Mouse (Mus musculus): Measurements from ENCODE around the gene Crebrf. TPM values are rescaled to one million over a fixed set of nuclear protein-coding genes. Genes with fewer than 3 reads are reported as not detected.

The Crebrf gene
- total and polyA plus RNA-seq, 3 experiments: 5.8 to 8.1 (median 6.8) TPM

DNA sequence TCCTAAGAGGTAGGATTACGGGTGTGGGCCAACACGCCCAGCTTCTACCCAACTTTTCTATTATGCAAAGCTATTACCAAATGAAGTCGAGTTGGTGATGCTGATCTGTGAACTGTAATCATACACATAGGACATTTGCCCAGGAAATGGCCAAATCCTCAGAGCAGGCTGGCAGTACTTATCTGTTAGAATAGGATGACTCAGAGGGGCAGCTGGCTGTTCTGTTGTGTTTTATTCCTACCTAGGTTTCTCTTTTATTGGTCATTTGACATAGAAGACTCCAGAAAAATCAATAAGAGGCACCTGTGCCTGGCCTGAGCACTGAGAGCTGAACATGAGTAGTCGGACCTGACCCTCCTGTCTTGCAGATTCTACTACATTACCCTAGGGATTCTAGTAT lies 12.8 kb upstream of the Crebrf start:
- H3K4me1 ChIP-seq (ENCODE audit: control insufficient read depth in 1 of 2, insufficient read depth in 2 of 2): no peaks in the 10 kb centered on the region
- no peak overlapping the region for H3K27ac ChIP-seq (ENCODE audit: insufficient read depth, low read depth)
- H3K9me3 ChIP-seq (replicated peaks; ENCODE audit: low read length): peaks cover 3% of the 10 kb centered on the region
- H3K27me3 ChIP-seq (replicated peaks): no peaks in the 10 kb centered on the region
- no peaks in the 10 kb centered on the region for H3K79me2 ChIP-seq (replicated peaks; ENCODE audit: control insufficient read depth, extremely low read depth, insufficient read depth, poor library complexity, severe bottlenecking)
- H3K4me2 ChIP-seq (ENCODE audit: insufficient read depth, low read depth, poor library complexity, severe bottlenecking): no peak overlapping the region
- no peak for TF ChIP-seq GABPA (IDR thresholded peaks at IDR 0.05; ENCODE audit: insufficient replicate concordance, low read depth, low read length)
- TF ChIP-seq JUN (IDR thresholded peaks at IDR 0.05; ENCODE audit: insufficient read depth, low read depth, low read length): no peak
- TF ChIP-seq HCFC1 (IDR thresholded peaks at IDR 0.05; ENCODE audit: low read depth, low read length): no peak
- no peak for TF ChIP-seq CTCF (conservative IDR thresholded peaks at IDR 0.05 in 1 of 2, IDR thresholded peaks at IDR 0.05 in 1 of 2; ENCODE audit: low read depth in 2 of 2, low read length in 2 of 2)
- no peak for TF ChIP-seq RCOR1 (conservative IDR thresholded peaks at IDR 0.05; ENCODE audit: low read depth, low read length)
- TF ChIP-seq MAZ (IDR thresholded peaks at IDR 0.05; ENCODE audit: low read depth, low read length): no peak
- no peak for TF ChIP-seq ZKSCAN1 (IDR thresholded peaks at IDR 0.05; ENCODE audit: borderline replicate concordance, low read depth, low read length)
- TF ChIP-seq MAFK (IDR thresholded peaks at IDR 0.05; ENCODE audit: insufficient replicate concordance, low read length): no peak
- TF ChIP-seq CHD2 (IDR thresholded peaks at IDR 0.05; ENCODE audit: low read length): no peak
- TF ChIP-seq ELF1 (IDR thresholded peaks at IDR 0.05; ENCODE audit: low read depth, low read length): no peak
- TF ChIP-seq SMC3 (IDR thresholded peaks at IDR 0.05; ENCODE audit: low read depth, low read length): no peak
- no peak for TF ChIP-seq TBP (conservative IDR thresholded peaks at IDR 0.05; ENCODE audit: low read depth, low read length)
- TF ChIP-seq MXI1 (IDR thresholded peaks at IDR 0.05; ENCODE audit: low read depth, low read length): no peak
- no peak for TF ChIP-seq SIN3A (IDR thresholded peaks at IDR 0.05; ENCODE audit: low read length)
- no peak for TF ChIP-seq USF2 (conservative IDR thresholded peaks at IDR 0.05; ENCODE audit: low read depth, low read length)
- no peak for TF ChIP-seq ZC3H11A (IDR thresholded peaks at IDR 0.05; ENCODE audit: low read depth, low read length)
- DNase-seq (ENCODE audit: extremely low read depth): no peak
- H3K4me3 ChIP-seq (replicated peaks in 1 of 3; ENCODE audit: low read depth in 2 of 3, low read length in 2 of 3, poor library complexity in 1 of 3): no peak overlapping the region
- dilution Hi-C loops (cut with MboI; ENCODE audit: extremely low pct_ligation_motif_present, extremely low pct_unique_long_range_greater_than_20kb, low sequenced_read_pairs) (no loop called here), in situ Hi-C loops (cut with MboI; ENCODE audit: low pct_ligation_motif_present, low pct_unique_long_range_greater_than_20kb, low sequenced_read_pairs) (no loop called here)
- H3K36me3 ChIP-seq (replicated peaks in 1 of 2; ENCODE audit: control insufficient read depth in 1 of 2, insufficient read depth in 1 of 2, low read length in 1 of 2): peaks cover 25 to 59% of the 10 kb centered on the region in 2 experiments
- H3K9ac ChIP-seq (ENCODE audit: insufficient read depth, low read depth): no peak overlapping the region

- DNase-seq (ENCODE audit: extremely low read depth): no peak
- no peaks in the 10 kb centered on the region for H3K79me2 ChIP-seq (replicated peaks; ENCODE audit: control insufficient read depth, extremely low read depth, insufficient read depth, poor library complexity, severe bottlenecking)
- no peak overlapping the region for H3K9ac ChIP-seq (ENCODE audit: insufficient read depth, low read depth)
- dilution Hi-C loops (cut with MboI; ENCODE audit: extremely low pct_ligation_motif_present, extremely low pct_unique_long_range_greater_than_20kb, low sequenced_read_pairs): no loop called here
- no peak overlapping the region for H3K4me3 ChIP-seq (replicated peaks in 1 of 3; ENCODE audit: low read depth in 2 of 3, low read length in 2 of 3, poor library complexity in 1 of 3)
- TF ChIP-seq ZMIZ1 (IDR thresholded peaks at IDR 0.05; ENCODE audit: low read depth, low read length) (no peak), ZNF384 (IDR thresholded peaks at IDR 0.05; ENCODE audit: low read depth, low read length) (no peak)
- H3K27ac ChIP-seq (ENCODE audit: insufficient read depth, low read depth): no peak overlapping the region
- peaks cover 3% of the 10 kb centered on the region for H3K9me3 ChIP-seq (replicated peaks; ENCODE audit: low read length)
- H3K36me3 ChIP-seq (replicated peaks in 1 of 2; ENCODE audit: control insufficient read depth in 1 of 2, insufficient read depth in 1 of 2, low read length in 1 of 2): peaks cover 17 to 49% of the 10 kb centered on the region in 2 experiments
- in situ Hi-C loops (cut with MboI; ENCODE audit: low pct_ligation_motif_present, low pct_unique_long_range_greater_than_20kb, low sequenced_read_pairs): no loop called here
- no peaks in the 10 kb centered on the region for H3K27me3 ChIP-seq (replicated peaks)
- no peaks in the 10 kb centered on the region for H3K4me1 ChIP-seq (ENCODE audit: control insufficient read depth in 1 of 2, insufficient read depth in 2 of 2)
- H3K4me2 ChIP-seq (ENCODE audit: insufficient read depth, low read depth, poor library complexity, severe bottlenecking): no peak overlapping the region
Measured at GRCm38 (mm10) chr17:26703671-26704070, 11.8 kb upstream of the Crebrf start.

All from CH12.LX (cell line).